Mouse (Mus musculus): Measurements from ENCODE around the gene Retnlg. TPM values are rescaled to one million over a fixed set of nuclear protein-coding genes. Genes with fewer than 3 reads are reported as not detected.

Gene Retnlg
- 1 to 10 TPM; 2.1 to 2.5 TPM for total RNA-seq (2023)

DNA sequence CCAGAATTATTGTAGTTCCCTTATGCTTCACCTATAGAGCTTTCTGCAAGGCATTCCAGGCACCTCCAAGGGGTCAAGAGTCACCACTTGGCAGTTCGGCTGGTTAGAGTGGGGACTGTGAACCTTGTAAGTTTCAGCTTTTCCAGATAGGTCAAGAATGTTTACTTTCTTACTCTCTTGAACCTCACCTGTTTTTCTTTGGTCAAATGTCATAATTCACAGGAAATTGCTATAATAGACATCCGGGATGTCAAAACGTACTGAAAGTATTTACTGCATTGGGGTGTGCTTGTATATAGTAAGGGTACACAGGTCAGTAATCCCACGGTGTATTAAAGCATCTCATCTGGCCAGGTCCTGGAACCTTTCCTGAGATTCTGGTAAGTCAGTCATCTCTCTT lies at the start of gene Retnlg:
Gene Retnlg (plus strand): TSS at position 301 of the 400 bp plus-strand sequence.

DNA sequence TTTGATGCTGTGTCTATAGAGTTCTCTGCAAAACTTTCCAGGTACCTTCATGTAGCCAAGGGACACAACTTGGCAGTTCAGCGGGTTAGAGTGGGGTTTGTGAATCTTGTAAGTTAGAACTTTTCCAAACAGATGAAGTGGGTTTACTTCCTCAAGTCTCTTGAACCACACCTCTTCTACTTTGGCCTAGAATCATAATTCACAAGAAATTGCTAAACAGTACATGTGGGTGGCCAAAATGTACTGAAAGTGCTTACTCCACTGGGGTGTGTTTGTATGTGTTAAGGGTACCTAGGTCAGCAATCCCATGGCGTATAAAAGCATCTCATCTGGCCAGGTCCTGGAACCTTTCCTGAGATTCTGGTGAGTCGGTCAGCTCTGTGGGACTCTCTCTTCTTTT lies 30.2 kb upstream of the Retnlg start, which contains the start of gene Retnla:
Gene Retnla (plus strand): TSS at position 286 of the 400 bp plus-strand sequence.

Other genes with a start within 250 kb of the Retnlg start
- 10 to 100 TPM; 69.2 to 71.7 TPM for gene Trat1, start 100.6 kb upstream of the Retnlg start, total RNA-seq (2023)
- gene Retnlb, start 55.8 kb upstream of the Retnlg start, total RNA-seq (2023), result not detected
- gene Retnla, start 30.1 kb upstream of the Retnlg start, total RNA-seq (2023), result not detected
- gene Dzip3, start 121.5 kb downstream of the Retnlg start, total RNA-seq (2023), result 10 to 100 TPM in 1 of 2 experiments, 1 to 10 TPM in 1; 8.8 to 14.9 TPM
- 10 to 100 TPM in 1 of 2 experiments, 1 to 10 TPM in 1; 7.2 to 11.7 TPM for gene Cip2a, start 121.6 kb downstream of the Retnlg start, total RNA-seq (2023)
- gene Myh15, start 184.9 kb downstream of the Retnlg start, total RNA-seq (2023), result under 1 TPM in 1 of 2 experiments, not detected in 1; 0.09 TPM

Measured in T-cell, adult 66 days (primary cell).